Mouse (Mus musculus) right cerebral cortex, postnatal 10 days (tissue): Measurements from ENCODE around the gene Sun2.

Experiments
- DNase-seq, 2 experiments: peaks; one replicate each; pipeline ENCODE4 v3.0.0; 2021; ENCODE audit warnings: low spot score in 2 of 2

Gene Sun2

DNA sequence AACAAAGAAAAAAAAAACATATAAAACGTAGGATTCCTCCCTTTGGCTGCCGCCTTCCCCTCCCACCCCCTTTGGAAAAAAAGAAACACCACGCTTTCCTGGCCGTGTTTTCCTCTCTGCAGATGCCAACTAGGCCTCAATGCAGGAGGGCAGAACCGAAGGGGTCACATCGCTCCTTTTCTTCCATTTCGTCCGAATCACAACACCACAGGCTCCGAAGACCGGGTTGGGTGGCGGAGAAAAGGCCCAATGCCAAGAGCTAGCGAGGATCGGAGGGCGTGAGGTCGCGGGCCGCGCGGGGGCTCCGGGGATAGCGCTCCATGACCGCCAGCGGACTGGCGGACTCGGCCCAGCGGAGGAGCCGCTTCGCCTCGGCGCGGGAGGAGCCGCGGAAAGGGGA, 55.2 kb downstream of the Sun2 start:
- DNase-seq, result peak; percentile 60 to 66

DNA sequence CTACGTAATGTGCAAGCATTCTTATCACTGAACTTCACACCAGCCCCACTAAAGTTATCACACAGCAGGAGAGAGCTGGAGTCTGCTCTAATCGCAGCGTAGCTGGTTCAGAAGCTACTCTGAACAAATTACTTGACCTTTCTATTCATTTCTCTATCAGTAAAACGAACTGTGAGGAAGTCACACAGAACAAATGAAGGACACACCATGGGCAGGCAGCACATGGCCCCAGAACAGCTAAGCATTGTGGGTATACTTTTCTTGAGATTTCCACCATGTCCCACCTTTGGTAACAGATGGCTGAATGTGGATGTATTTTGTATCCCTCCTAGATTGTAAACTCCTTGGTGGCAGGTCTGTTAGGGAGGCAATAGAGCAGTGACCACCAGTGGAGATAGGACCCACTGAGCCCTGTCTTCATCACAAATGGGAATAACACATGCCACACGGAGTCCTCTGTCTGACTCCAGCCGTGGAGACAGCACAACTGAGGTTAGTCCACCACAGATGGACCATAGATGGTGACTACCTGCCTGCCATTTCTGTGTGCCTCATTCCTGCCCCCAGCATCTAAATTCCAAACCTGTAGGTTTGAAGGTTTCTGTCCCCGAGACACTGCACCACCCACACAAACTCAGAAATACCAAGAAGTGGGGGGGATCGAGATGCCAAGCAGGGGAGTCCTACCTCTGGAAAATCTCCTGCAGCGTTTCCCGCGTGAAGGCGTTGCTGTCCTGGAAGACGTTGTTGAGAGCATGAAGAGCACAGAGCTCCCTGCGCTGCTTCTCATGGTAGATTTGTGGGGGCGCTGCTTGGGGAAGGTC, 56.1 kb downstream of the Sun2 start:
- no peak for DNase-seq

DNA sequence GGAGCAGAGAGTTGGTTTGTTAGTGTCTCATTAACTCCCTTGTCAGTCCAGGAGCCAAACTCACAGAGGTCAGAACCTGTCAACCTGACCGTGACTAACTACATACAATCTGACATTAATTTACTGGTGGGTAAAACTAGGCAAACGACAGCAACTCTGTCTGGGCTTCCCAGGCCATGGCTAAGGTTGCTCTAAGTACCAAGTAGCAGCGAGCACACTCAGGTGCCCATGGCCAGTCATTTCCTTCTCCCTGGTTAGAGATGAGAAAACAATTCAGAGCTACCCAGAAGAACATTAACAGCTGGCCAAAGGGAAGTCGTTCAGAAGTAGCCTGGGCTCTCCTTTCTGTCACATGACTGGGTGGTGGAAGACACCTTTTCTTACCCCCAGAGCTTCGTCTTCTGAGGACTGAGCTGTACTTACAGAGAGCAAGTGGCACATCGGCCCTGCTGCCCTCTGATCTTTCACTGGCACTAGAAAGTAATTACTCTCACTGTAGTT, 57.1 kb downstream of the Sun2 start:
- DNase-seq, result no peak

DNA sequence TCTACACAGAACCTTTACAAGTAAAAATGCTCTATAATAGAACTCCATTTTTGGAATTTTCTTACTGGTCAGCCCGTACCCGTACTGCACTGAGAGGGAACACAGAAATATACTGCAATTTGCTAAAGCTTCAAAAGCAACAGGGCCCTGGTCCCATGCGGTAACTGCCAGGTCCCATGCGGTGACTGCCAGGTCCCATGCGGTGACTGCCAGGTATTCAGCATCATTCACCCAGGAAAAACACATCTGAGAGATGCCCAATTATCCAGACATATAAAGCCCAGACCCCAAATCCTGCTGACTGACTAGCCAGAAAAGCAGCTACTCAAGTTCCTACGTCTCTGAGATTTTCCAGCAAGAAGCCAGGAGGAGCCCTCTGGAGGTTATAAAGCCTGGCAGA, 57.7 kb downstream of the Sun2 start:
- no peak for DNase-seq

DNA sequence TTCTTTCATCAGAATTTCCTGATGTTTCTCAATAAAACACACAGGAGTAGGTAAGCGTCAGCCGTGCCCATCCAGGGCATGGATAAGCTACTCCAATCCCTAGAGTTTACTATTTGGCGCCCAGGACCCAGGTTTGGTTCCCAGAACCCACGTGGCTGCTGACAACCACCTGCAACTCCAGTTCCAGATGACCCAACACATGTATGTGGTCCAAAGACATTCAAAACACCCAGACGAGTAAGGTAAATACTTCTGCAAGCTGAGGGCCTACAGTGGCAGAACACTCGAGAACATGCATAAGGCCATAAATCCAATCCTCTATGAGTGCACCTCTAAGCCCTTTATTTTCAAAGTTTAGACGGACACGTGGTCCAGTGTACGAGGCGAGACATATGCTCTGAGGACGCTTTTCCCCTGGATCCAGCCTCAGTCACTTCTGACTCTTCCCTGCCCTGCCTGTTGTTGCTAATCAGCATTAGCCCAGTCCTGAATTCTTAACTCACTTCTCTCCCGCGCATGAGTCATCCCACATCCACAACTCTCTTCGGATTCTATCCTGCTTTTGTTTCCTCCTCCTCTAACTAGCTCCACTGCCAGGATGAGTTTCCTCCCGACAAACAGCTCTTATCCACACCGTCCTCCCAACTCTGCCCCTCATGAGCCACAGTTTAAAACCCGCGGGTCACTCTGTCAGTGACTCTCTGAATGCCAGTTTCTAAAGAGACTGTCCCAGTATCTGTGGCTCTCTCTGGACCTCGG, 58.5 kb downstream of the Sun2 start:
- no peak for DNase-seq

DNA sequence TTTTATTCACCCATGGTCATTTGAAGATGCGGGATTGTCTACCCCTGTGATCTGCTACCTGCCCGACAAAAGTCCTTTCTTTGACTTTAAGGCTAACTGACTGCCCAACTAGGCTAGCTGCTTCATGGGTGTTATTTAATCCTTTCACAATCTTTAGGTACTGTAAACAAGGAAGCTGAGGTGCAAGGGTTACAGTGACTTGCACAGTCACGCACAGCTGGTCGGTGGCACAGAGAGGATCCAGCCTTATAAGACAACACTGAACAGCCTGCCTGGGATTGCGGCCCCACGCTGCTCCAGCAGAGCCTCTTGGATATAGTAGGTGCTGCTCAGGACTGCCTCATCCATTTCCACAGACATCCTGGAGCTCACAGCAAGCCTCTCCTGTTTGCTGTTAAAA, 59.2 kb downstream of the Sun2 start:
- no peak for DNase-seq

DNA sequence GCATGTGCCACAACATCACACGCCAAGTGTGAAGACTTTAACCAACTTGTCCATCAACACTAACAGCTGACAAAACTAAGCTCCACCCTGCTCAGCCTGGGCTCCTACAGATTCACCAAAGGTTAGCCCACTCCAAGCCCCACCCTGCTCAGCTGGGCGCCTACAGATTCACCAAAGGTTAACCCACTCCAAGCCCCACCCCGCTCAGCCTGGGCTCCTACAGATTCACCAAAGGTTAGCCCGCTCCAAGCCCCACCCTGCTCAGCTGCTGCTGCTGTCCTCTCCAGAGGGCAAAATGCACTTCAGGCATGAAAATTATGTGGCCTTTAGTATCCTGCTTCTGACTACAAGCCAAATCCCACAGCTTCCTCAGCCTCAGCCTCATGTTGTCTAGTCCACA, 60.4 kb downstream of the Sun2 start:
- no peak for DNase-seq

DNA sequence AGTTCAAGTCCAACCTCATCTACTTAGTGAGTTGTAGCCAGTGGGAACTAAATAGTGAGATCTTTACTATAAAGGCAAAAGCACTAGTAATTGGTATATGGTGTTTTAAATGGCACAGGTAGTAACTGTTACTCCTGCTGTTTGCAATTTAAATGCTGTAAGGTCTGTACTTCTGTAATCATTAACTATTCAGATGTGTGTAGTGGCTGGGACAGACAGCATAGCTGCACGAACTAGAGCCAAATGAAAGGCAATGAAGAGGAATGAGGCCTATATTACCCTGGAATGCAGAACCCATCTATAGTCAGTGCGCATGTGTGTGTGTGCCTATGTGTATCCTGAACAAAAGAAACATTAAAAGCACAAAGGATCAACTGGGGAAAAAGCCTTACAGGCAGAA, 64.4 kb downstream of the Sun2 start:
- no peak for DNase-seq
